Mouse (Mus musculus) forebrain, embryonic 11.5 days (tissue): ENCODE results near the gene Rad23a. TPM values are rescaled to one million over a fixed set of nuclear protein-coding genes. Genes with fewer than 3 reads are reported as not detected.
A peak's percentile ranks its signal among the peaks of the same experiment; 100 is the strongest.

ENCODE experiments used
- ATAC-seq: fragments of 200-750 bp; cut with Nextera tagmentation; replicated peaks from 2 replicates; pipeline ENCODE4 v1.8.0; 2017; ENCODE audit warnings: moderate TSS enrichment; ENCODE audit not compliant: low FRiP score
- DNase-seq: peaks from one replicate; pipeline ENCODE4 v3.0.0-alpha.2; 2017; ENCODE audit warnings: low spot score
- H3K27ac ChIP-seq: fragments of 300-500 bp; sonication (generic); 2 replicates; pipeline ENCODE4 v1.5.1; 2014; ENCODE audit warnings: low read depth, low read length
- H3K27me3 ChIP-seq: fragments of 300-500 bp; sonication (generic); 2 replicates; pipeline ENCODE4 v1.6.1; 2014; ENCODE audit warnings: mild to moderate bottlenecking, low read length, mixed read lengths; ENCODE audit not compliant: control insufficient read depth, insufficient read depth
- H3K36me3 ChIP-seq: fragments of 300-500 bp; sonication (generic); 2 replicates; pipeline ENCODE4 v1.6.1; 2014; ENCODE audit warnings: mild to moderate bottlenecking, low read length, moderate library complexity, mixed read lengths; ENCODE audit not compliant: control insufficient read depth, insufficient read depth
- H3K4me1 ChIP-seq: fragments of 300-500 bp; sonication (generic); replicated peaks from 2 replicates; pipeline ENCODE4 v1.6.1; 2014; ENCODE audit warnings: low read length, mixed read lengths; ENCODE audit not compliant: control insufficient read depth, insufficient read depth
- H3K4me2 ChIP-seq: fragments of 300-500 bp; sonication (generic); 2 replicates; pipeline ENCODE4 v1.6.1; 2014; ENCODE audit warnings: low read depth, mild to moderate bottlenecking, low read length, moderate library complexity, mixed read lengths; ENCODE audit not compliant: severe bottlenecking
- H3K4me3 ChIP-seq: fragments of 300-500 bp; sonication (generic); 2 replicates; pipeline ENCODE4 v1.5.1; 2014; ENCODE audit warnings: low read depth, low read length
- H3K9ac ChIP-seq: fragments of 300-500 bp; sonication (generic); 2 replicates; pipeline ENCODE4 v1.6.1; 2014; ENCODE audit warnings: low read length
- H3K9me3 ChIP-seq: fragments of 300-500 bp; sonication (generic); 2 replicates; pipeline ENCODE4 v1.6.1; 2016; ENCODE audit warnings: low read length, mixed read lengths; ENCODE audit not compliant: control insufficient read depth
- WGBS: fragments of 180-500 bp; shearing (Covaris S2); extraction: QIAGEN DNeasy Blood & Tissue Kit; methylation state at CpG from one replicate; pipeline ENCODE4 v1.1.7; 2014; 5-methylcytosine and 5-hydroxymethylcytosine counted together
- polyA plus RNA-seq: library from polyadenylated mRNA; unstranded; fragments of >200 nt; fragmentation: Nextera tagmentation; extraction: Ambion mirVana; gene quantifications from 2 replicates; pipeline ENCODE4 v1.2.1, GENCODE M21; 2014

Gene Rad23a
- polyA plus RNA-seq, 1 experiment from 2014 or later, result 110 TPM

DNA sequence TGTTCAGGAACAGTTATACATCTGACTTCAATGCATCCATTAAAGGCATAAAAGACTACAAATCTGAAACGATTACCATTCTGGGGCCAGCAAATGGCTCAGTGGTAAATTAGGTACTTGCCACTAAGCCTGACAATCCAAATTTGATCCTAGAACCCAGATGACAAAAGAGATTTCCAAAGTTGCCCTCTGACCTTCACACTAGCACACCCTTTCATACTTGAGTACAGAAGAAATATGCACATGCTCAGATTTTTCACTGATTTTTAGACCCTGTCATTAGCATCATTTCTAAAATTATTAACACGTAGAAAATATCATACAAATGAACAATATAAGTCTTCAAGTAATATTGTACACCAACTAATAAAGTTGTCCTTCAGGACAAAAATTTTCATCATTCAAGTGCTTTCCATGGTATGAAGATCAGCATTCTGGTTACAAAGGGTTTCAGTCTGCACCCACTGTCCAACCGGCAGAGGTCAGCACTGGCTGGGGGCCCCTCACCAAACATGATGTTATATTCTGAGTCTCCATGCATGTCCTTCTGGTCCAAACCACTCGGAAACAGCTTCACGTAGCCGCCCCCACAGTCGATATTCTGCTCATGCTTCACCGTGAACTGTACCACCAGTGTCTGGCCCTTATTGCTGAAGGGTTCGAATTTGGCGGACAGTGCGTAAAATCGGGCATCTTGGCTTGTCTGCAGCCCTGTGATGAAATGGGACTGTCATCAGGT, 5.1 kb upstream of the Rad23a start:
- Histone ChIP-seq H3K4me1 (peaks cover 15% of the 10 kb centered on the region), H3K9ac (peak overlapping the region; percentile 97), H3K27me3 (no peaks in the 10 kb centered on the region), H3K4me2 (peak overlapping the region; percentile 85), H3K4me3 (peak overlapping the region; percentile 98), H3K27ac (0 out of 2 replicates have a peak overlapping the region, but pooled peaks have one; percentile 66), H3K36me3 (peaks cover 30% of the 10 kb centered on the region; the same call in 1 of the 2 replicates), H3K9me3 (no peaks in the 10 kb centered on the region)
- 20% methylated on average over 12 of the region's 12 CpGs for WGBS
- ATAC-seq, result no peak
- peak; percentile 73 for DNase-seq

DNA sequence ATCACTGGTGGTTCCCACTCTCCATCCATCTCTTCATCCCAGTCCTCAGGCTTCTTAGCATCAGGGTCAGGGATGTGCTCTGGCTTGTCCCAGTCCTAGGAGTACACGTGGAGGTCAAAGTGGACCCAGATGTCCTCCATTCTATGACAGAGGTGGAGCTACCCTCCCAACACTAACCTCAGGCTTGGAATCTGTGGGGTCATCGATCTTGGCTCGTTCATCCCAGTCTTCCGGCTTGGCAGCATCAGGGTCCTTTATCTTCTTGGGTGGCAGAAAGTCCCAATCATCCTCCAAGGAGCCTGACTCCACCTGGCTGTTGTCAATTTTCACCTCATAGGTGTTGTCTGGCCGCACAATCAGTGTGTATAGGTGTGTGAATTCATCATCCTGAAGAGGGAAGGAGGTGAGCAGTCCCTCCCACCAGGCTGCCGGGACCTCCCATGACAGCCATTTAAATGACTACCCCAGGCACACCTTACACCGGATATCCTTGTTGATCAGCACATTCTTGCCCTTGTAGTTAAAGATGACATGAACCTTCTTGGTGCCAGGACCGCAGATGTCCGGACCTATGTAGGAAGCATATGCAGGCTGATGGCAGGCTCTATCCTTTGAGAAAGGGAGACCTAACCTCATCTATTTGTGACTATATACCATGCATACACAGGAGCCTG, 4.1 kb upstream of the Rad23a start:
- H3K4me3 ChIP-seq, result peak overlapping the region; percentile 98
- no peaks in the 10 kb centered on the region for H3K27me3 ChIP-seq
- no peak overlapping the region; the same call in 1 of the 2 replicates for H3K9ac ChIP-seq
- no peak for DNase-seq
- H3K27ac ChIP-seq, result no peak overlapping the region
- H3K4me1 ChIP-seq, result peaks cover 19% of the 10 kb centered on the region
- peak overlapping the region; percentile 85; the same call in 1 of the 2 replicates for H3K4me2 ChIP-seq
- H3K36me3 ChIP-seq, result peaks cover 30% of the 10 kb centered on the region; the same call in 1 of the 2 replicates
- ATAC-seq, result no peak
- no peaks in the 10 kb centered on the region for H3K9me3 ChIP-seq
- 88% methylated on average over 9 of the region's 9 CpGs for WGBS

DNA sequence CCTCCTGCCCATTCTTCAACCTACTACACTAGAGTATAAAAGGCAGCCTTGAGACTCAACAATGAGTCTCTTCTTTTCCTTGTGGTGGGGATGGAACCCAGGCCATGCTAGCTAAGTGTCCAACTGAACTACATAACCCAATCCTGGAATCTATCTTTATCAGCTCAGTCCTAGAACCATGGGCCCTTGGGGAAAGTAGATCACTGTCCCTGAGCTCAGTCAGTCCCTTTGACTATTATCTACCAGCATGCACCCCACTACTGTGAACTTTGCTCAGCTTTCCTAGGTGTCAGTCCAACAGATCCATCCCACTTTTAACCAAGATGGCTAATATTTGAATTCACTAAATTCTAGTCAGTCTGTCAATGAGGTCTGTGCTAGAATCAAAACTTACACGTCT, 1.0 kb upstream of the Rad23a start:
- H3K27ac ChIP-seq, result no peak overlapping the region
- peaks cover 35% of the 10 kb centered on the region; the same call in 1 of the 2 replicates for H3K36me3 ChIP-seq
- H3K4me2 ChIP-seq, result no peak overlapping the region
- H3K9me3 ChIP-seq, result no peaks in the 10 kb centered on the region
- 85% methylated on average over 1 of the region's 1 CpGs for WGBS
- no peak overlapping the region for H3K9ac ChIP-seq
- H3K4me3 ChIP-seq, result no peak overlapping the region
- DNase-seq (no peak), ATAC-seq (no peak)
- peaks cover 17% of the 10 kb centered on the region for H3K4me1 ChIP-seq
- no peaks in the 10 kb centered on the region for H3K27me3 ChIP-seq

DNA sequence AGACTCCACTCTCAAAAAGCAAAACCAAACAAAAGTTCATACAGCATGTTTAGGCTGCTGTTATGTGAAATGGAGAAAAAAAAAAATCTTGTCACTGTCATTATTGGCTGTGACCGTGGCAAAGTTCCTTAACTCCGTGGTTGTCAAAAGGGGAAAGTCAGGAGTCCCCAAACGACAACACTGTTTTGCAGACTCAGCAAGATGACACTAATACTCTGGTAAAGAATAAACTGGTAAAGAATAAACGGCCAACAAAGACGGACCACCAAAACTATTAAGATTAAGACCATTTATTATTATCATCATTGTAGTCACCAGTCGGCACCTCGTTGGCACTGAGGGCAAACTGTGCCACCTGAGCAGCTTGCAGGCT, 604 bp downstream of the Rad23a start:
- H3K9me3 ChIP-seq, result no peaks in the 10 kb centered on the region
- DNase-seq (no peak), ATAC-seq (no peak)
- H3K4me2 ChIP-seq, result peak overlapping the region; percentile 65
- H3K36me3 ChIP-seq, result peaks cover 33% of the 10 kb centered on the region; the same call in 1 of the 2 replicates
- H3K27me3 ChIP-seq, result no peaks in the 10 kb centered on the region
- WGBS, result 4% methylated on average over 7 of the region's 7 CpGs
- H3K27ac ChIP-seq, result peak overlapping the region; percentile 77
- peak overlapping the region; percentile 97 for H3K4me3 ChIP-seq
- H3K9ac ChIP-seq, result peak overlapping the region; percentile 95
- H3K4me1 ChIP-seq, result peaks cover 17% of the 10 kb centered on the region

DNA sequence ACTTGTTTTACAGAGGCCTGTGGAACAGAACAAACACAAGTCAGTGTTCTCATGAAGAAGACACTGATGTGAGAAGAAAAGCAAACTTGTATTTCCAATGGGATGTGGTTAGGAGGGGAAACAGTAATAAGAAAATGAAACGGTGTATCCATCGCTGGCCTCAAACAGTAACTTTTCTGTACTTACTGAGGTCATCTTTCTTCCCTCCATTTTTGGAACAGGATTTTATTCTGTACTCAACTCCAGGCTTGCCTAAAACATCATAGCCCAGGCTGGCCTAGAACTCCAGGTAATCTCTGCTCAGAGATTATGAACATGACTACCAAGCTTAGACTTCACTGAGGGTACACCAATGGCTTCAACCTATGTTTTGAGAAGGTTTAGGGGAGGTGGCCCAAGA, 1.1 kb downstream of the Rad23a start:
- 95% methylated on average over 2 of the region's 2 CpGs for WGBS
- Histone ChIP-seq H3K9ac (peak overlapping the region; percentile 95), H3K27me3 (no peaks in the 10 kb centered on the region), H3K27ac (no peak overlapping the region), H3K9me3 (no peaks in the 10 kb centered on the region), H3K4me1 (peaks cover 15% of the 10 kb centered on the region), H3K4me2 (peak overlapping the region; percentile 65), H3K4me3 (peak overlapping the region; percentile 97), H3K36me3 (peaks cover 34% of the 10 kb centered on the region; the same call in 1 of the 2 replicates)
- ATAC-seq (no peak), DNase-seq (no peak)

DNA sequence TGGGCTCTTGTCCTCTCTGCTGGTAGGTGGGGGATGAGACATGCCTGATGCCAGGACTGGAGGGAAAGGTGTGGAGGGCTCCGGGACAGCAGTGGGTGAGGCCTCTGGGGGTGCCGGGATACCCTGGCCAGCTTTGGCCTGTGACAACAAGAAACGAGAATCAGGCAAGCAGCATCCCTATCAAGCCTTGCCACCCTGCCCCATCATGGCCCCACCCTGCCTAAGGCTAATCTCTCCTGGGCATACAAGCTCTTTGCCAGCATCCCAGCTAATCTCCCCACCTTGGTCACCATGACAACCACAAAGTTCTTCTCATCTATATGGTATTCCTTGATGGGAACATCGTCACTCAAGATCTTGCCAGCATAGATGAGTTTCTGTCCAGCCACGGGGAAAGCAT, 2.0 kb downstream of the Rad23a start:
- no peaks in the 10 kb centered on the region for H3K27me3 ChIP-seq
- no peak overlapping the region for H3K27ac ChIP-seq
- no peak overlapping the region for H3K4me2 ChIP-seq
- DNase-seq (no peak), ATAC-seq (no peak)
- no peak overlapping the region for H3K9ac ChIP-seq
- no peaks in the 10 kb centered on the region for H3K9me3 ChIP-seq
- H3K4me3 ChIP-seq, result no peak overlapping the region
- H3K36me3 ChIP-seq, result peaks cover 27% of the 10 kb centered on the region; the same call in 1 of the 2 replicates
- H3K4me1 ChIP-seq, result peaks cover 10% of the 10 kb centered on the region; the same call in 1 of the 2 replicates
- WGBS, result 90% methylated on average over 5 of the region's 5 CpGs

DNA sequence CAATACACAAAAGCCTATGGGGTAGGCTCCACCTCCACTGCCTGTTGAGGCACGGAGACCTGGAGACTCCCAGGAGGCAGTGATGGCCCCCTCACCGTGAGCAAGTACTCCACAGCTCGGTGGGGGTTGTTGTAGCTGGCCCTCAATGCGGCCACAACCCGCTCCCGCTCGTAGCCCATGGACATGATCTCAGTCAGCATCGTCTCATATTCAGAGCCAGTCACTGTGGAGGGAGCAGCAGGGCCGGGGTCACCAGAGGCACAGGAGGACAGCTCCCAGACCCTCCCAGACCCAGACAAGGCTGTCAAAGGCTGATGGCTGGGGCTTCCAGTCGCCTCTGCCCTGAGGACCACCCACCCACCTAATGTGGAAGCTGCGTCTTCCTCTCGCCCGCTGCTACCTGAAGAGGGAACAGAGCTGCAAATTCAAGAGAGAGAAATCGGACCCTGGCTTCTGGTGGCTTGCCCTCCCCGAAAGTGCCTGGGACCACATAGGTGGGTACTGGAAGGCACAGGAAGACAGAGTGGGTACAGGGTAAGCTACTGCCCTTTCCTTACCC, 2.5 kb downstream of the Rad23a start:
- Histone ChIP-seq H3K9ac (no peak overlapping the region), H3K4me1 (peaks cover 10% of the 10 kb centered on the region; the same call in 1 of the 2 replicates), H3K36me3 (peaks cover 24% of the 10 kb centered on the region; the same call in 1 of the 2 replicates), H3K27me3 (no peaks in the 10 kb centered on the region), H3K4me2 (no peak overlapping the region), H3K9me3 (no peaks in the 10 kb centered on the region), H3K27ac (no peak overlapping the region), H3K4me3 (no peak overlapping the region)
- 88% methylated on average over 15 of the region's 15 CpGs for WGBS
- no peak for DNase-seq
- no peak for ATAC-seq

DNA sequence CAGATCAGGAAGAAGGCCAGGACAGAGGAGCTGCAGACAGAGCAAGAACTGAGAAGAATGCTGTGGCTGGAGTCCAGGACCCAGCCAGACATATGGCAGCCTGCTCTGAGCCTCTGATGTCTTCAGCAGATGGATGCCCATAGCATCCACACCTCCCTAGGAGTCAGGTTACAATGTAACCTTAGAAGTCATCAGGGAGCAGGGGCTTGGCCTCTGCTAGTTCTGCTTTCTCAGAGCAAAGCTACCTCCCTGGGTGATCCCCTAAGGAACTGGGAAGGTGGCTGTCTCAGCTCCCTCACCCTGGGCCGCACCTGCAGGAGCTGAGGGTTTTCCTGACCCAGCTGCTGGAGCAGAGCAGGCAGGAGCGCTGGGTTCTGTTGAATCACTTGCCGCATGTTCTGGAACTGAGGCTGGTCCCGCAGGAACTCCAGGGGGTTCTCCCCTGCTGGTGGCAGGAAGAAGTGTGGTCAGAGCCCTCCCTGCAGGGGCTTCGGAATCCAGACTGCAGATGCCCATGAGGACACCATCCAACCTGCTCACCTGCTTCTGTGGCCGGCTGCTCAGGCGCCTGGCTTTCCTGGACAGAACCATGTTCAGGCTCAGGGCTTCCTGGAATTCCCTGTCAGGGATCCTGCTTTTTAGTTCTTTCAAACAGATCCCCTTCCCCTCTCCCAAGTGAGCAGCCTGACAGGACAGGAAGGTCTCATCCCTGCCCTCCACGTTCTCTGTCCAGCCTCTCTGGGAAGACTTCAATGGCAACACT, 3.1 kb downstream of the Rad23a start:
- Histone ChIP-seq H3K27me3 (no peaks in the 10 kb centered on the region), H3K4me3 (no peak overlapping the region), H3K9ac (no peak overlapping the region), H3K4me2 (no peak overlapping the region), H3K9me3 (no peaks in the 10 kb centered on the region), H3K27ac (no peak overlapping the region), H3K36me3 (peaks cover 17% of the 10 kb centered on the region; the same call in 1 of the 2 replicates), H3K4me1 (peaks cover 10% of the 10 kb centered on the region; the same call in 1 of the 2 replicates)
- WGBS, result 73% methylated on average over 8 of the region's 8 CpGs
- no peak for DNase-seq
- no peak for ATAC-seq
